Mouse (Mus musculus) gastrocnemius, postnatal 4 days (tissue): ENCODE measurements at regions not wholly inside any gene's neighbourhood (a gene's known extent, or its start where the extent isn't known, plus 50 kb on each side); places are given as distances from the start of the nearest gene placed in this dataset.

Experiments used
- DNase-seq, 2 experiments: peaks; one replicate each; pipeline ENCODE4 v3.0.0; 2021 to 2022; ENCODE audit warnings: low spot score in 2 of 2, mixed read lengths in 2 of 2

- no peak for DNase-seq
Measured at GRCm38 (mm10) chr15:97188545-97188944, 58.4 kb upstream of the Pced1b start.

- no peak for DNase-seq
Measured at GRCm38 (mm10) chr15:97187831-97188230, 59.1 kb upstream of the Pced1b start.

GRCm38 (mm10) chr15:97186034-97186433 is 60.9 kb upstream of the Pced1b start:
- no peak for DNase-seq

GRCm38 (mm10) chr15:97182617-97183038 is 64.3 kb upstream of the Pced1b start:
- peak in 1 of 2 experiments; percentile 30 for DNase-seq

- DNase-seq = no peak
Measured at GRCm38 (mm10) chr15:97180970-97181669, 65.8 kb upstream of the Pced1b start.

GRCm38 (mm10) chr15:97178286-97178685 is 68.6 kb upstream of the Pced1b start:
- DNase-seq = no peak

GRCm38 (mm10) chr15:97177806-97178205 is 69.1 kb upstream of the Pced1b start:
- DNase-seq = no peak

- DNase-seq = no peak
Measured at GRCm38 (mm10) chr15:97174989-97175388, 71.9 kb upstream of the Pced1b start.

- no peak for DNase-seq
Measured at GRCm38 (mm10) chr15:97173233-97173632, 73.7 kb upstream of the Pced1b start.

GRCm38 (mm10) chr15:97170074-97170473 is 76.8 kb upstream of the Pced1b start:
- no peak for DNase-seq

- DNase-seq = no peak
Measured at GRCm38 (mm10) chr15:97169381-97169780, 77.5 kb upstream of the Pced1b start.

- DNase-seq = no peak
Measured at GRCm38 (mm10) chr15:97167116-97167515, 79.8 kb upstream of the Pced1b start.

GRCm38 (mm10) chr15:97164616-97165015 is 82.3 kb upstream of the Pced1b start:
- DNase-seq = peak in 1 of 2 experiments; percentile 36

- no peak for DNase-seq
Measured at GRCm38 (mm10) chr15:97163971-97164370, 82.9 kb upstream of the Pced1b start.

GRCm38 (mm10) chr15:97163090-97163489 is 83.8 kb upstream of the Pced1b start:
- no peak for DNase-seq

GRCm38 (mm10) chr15:97162305-97162704 is 84.6 kb upstream of the Pced1b start:
- no peak for DNase-seq

GRCm38 (mm10) chr15:97161530-97161929 is 85.4 kb upstream of the Pced1b start:
- no peak for DNase-seq

GRCm38 (mm10) chr15:97152354-97152753 is 94.6 kb upstream of the Pced1b start:
- DNase-seq = no peak

- no peak for DNase-seq
Measured at GRCm38 (mm10) chr15:97151793-97152192, 95.1 kb upstream of the Pced1b start.

GRCm38 (mm10) chr15:97150983-97151735 is 95.4 kb upstream of the Slc38a4 start:
- no peak for DNase-seq

- DNase-seq = no peak
Measured at GRCm38 (mm10) chr15:97141958-97142357, 86.2 kb upstream of the Slc38a4 start.

- no peak for DNase-seq
Measured at GRCm38 (mm10) chr15:97138265-97138664, 82.5 kb upstream of the Slc38a4 start.

GRCm38 (mm10) chr15:97135291-97135690 is 79.5 kb upstream of the Slc38a4 start:
- DNase-seq = peak; percentile 33 to 58
